Comparison of ENCODE assay signal across 10 mouse cellular contexts in the genomic region with DNA sequence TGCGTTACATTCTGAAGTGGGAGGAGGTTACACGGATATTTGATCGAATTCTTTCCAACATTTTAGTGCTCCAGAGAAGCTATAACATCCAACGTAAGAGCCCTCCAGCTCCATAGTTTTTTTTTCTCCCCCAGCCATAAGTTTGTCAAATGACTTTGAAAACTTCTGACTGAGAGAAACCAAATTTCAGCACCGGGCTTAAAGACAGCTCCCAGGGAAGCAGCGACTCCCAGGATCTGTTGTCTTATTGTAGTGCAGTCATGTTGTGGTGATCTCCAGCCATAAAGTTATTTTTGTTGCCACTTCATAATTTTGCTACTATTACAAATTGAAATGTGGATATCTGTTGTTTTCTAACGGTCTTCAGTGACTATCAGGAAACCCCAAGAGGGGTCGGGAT.
DNase-seq lines count a peak whose midpoint lies in the region; ATAC-seq lines count a peak whose summit lies in the region.
"Had no signal": no experiment of that assay in that cellular context is flagged by ENCODE, and none has a peak within 500 bp of the region (broad histone marks: within the 10 kb centered on the region; RNA-seq: fewer than 3 reads in every experiment).

No protein-coding gene starts in this region.

- H3K4me2 ChIP-seq in forebrain, embryonic 14.5 days (ENCODE audit: low read length), result no peak overlapping the region
- H3K4me2 ChIP-seq: kidney, embryonic 15.5 days; liver, embryonic 13.5 days had no signal

- peak; percentile 17 for DNase-seq in forebrain, embryonic 14.5 days (ENCODE audit: low spot score)
- no peak for DNase-seq in forebrain, embryonic 10.5 days (ENCODE audit: extremely low spot score, low spot score)
- DNase-seq in lung, postnatal 10 days, result peak; percentile 34
- no peak for DNase-seq in lung, postnatal 36 days
- DNase-seq in ZHBTc4 (ENCODE audit: low read depth, low spot score) (peak; percentile 46), MN1 (ENCODE audit: low spot score) (no peak)
- peak; percentile 64 for DNase-seq in limb, embryonic 10.5 days (ENCODE audit: low spot score)
- no peak for DNase-seq in frontal cortex, postnatal 10 days (ENCODE audit: low spot score in 2 of 2)
- DNase-seq: liver, embryonic 13.5 days had no signal

- no peak overlapping the region for H3K27ac ChIP-seq in forebrain, embryonic 14.5 days (ENCODE audit: low read depth, low read length)
- no peak overlapping the region for H3K27ac ChIP-seq in forebrain, embryonic 10.5 days
- H3K27ac ChIP-seq in limb, embryonic 10.5 days, result no peak overlapping the region
- H3K27ac ChIP-seq: kidney, embryonic 15.5 days; liver, embryonic 13.5 days had no signal

- H3K4me3 ChIP-seq in forebrain, embryonic 14.5 days (ENCODE audit: low read depth, low read length), result no peak overlapping the region
- H3K4me3 ChIP-seq in forebrain, embryonic 10.5 days, result no peak overlapping the region
- no peak overlapping the region for H3K4me3 ChIP-seq in limb, embryonic 10.5 days
- H3K4me3 ChIP-seq: kidney, embryonic 15.5 days; liver, embryonic 13.5 days had no signal

- no peak for ATAC-seq in forebrain, embryonic 14.5 days

- WGBS in forebrain, embryonic 14.5 days, result 44% methylated on average over 8 of the region's 8 CpGs
- 48% methylated on average over 8 of the region's 8 CpGs for WGBS in forebrain, embryonic 10.5 days
- WGBS in limb, embryonic 10.5 days, result 41% methylated on average over 8 of the region's 8 CpGs

- H3K27me3 ChIP-seq in forebrain, embryonic 14.5 days (replicated peaks; ENCODE audit: control insufficient read depth, insufficient read depth, low read length), result no peaks in the 10 kb centered on the region
- H3K27me3 ChIP-seq in forebrain, embryonic 10.5 days (ENCODE audit: poor library complexity, severe bottlenecking), result no peaks in the 10 kb centered on the region
- no peaks in the 10 kb centered on the region for H3K27me3 ChIP-seq in limb, embryonic 10.5 days (ENCODE audit: low read depth, poor library complexity, severe bottlenecking)
- H3K27me3 ChIP-seq: kidney, embryonic 15.5 days; liver, embryonic 13.5 days had no signal

- no peaks in the 10 kb centered on the region for H3K9me3 ChIP-seq in forebrain, embryonic 14.5 days (replicated peaks; ENCODE audit: control insufficient read depth, low read length)
- H3K9me3 ChIP-seq in forebrain, embryonic 10.5 days, result no peaks in the 10 kb centered on the region
- no peaks in the 10 kb centered on the region for H3K9me3 ChIP-seq in limb, embryonic 10.5 days (replicated peaks)
- H3K9me3 ChIP-seq: kidney, embryonic 15.5 days; liver, embryonic 13.5 days had no signal

- no peaks in the 10 kb centered on the region for H3K4me1 ChIP-seq in forebrain, embryonic 14.5 days (ENCODE audit: control insufficient read depth, insufficient read depth, low read length)
- H3K4me1 ChIP-seq in forebrain, embryonic 10.5 days, result no peaks in the 10 kb centered on the region
- H3K4me1 ChIP-seq in limb, embryonic 10.5 days, result no peaks in the 10 kb centered on the region
- H3K4me1 ChIP-seq: kidney, embryonic 15.5 days; liver, embryonic 13.5 days had no signal

- no peak overlapping the region for H3K9ac ChIP-seq in forebrain, embryonic 14.5 days (ENCODE audit: low read length)
- H3K9ac ChIP-seq: kidney, embryonic 15.5 days; liver, embryonic 13.5 days had no signal

- H3K36me3 ChIP-seq in forebrain, embryonic 14.5 days (ENCODE audit: control insufficient read depth, insufficient read depth, low read length), result no peaks in the 10 kb centered on the region
- no peaks in the 10 kb centered on the region for H3K36me3 ChIP-seq in forebrain, embryonic 10.5 days (replicated peaks)
- H3K36me3 ChIP-seq in limb, embryonic 10.5 days, result no peaks in the 10 kb centered on the region
- H3K36me3 ChIP-seq: kidney, embryonic 15.5 days; liver, embryonic 13.5 days had no signal

Comparison
In these comparisons a context has a peak if more than half of its experiments do, and no peak if none do; other contexts are left out.
1. DNase-seq: peak in forebrain, embryonic 14.5 days (single experiment), lung, postnatal 10 days (single experiment), ZHBTc4 (single experiment) and limb, embryonic 10.5 days (single experiment); none in forebrain, embryonic 10.5 days (single experiment), lung, postnatal 36 days (single experiment), MN1 (single experiment) and frontal cortex, postnatal 10 days (0 of 2).